Mouse (Mus musculus): ENCODE measurements at regions not wholly inside any gene's neighbourhood (a gene's known extent, or its start where the extent isn't known, plus 50 kb on each side); places are given as distances from the start of the nearest gene placed in this dataset.

DNA sequence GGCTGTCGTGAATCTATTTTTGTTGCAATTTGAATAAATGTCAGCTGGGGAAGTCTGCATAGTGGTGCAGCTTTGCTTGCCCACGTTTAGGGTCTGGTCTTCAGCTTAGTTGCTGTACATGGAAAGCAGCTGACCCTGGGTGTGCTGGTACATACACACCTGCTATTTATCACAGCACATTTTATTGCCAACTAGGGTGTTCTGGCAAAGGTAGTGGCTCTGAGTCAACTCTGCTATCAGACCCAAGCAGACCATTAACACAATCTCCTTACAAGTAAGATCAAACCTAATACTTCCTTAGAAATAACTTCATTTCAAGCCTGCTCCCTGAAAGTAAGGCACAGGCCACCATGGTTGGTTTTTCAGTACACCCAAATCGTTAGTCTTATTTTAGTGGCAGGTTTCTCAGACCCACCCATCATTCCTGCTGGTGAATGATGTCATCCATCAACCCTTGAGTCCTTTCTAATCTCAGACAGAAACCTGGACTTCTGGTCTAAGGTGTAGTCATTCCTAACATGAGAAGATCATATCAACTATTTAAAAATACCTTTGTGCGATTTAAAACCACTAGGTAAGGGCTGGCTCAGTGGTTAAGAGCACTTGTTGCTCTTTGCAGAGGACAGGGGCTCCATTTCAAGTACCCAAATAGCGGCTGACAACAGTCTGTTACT lies 62.5 kb upstream of the Med13 start:
- TF ChIP-seq CTCF (IDR thresholded peaks at IDR 0.05; ENCODE audit: control insufficient read depth, insufficient read depth, low read length) (no peak), POLR2A (IDR thresholded peaks at IDR 0.05; ENCODE audit: borderline replicate concordance, control insufficient read depth, low read depth, low read length) (no peak)

All from bone marrow, adult 2 months (tissue).